Mouse (Mus musculus): Measurements from ENCODE around the gene Zfyve21.

The Zfyve21 gene

GRCm38 (mm10) chr12:111842565-111843433 lies 28.8 kb downstream of the Zfyve21 start:
- DNase-seq (ENCODE audit: low read depth in 1 of 2, low spot score in 2 of 2): no peak

- no peak for DNase-seq (ENCODE audit: low read depth in 1 of 2, low spot score in 2 of 2)
These were observed 29.5 kb downstream of the Zfyve21 start for GRCm38 (mm10) chr12:111843470-111843869.

DNA sequence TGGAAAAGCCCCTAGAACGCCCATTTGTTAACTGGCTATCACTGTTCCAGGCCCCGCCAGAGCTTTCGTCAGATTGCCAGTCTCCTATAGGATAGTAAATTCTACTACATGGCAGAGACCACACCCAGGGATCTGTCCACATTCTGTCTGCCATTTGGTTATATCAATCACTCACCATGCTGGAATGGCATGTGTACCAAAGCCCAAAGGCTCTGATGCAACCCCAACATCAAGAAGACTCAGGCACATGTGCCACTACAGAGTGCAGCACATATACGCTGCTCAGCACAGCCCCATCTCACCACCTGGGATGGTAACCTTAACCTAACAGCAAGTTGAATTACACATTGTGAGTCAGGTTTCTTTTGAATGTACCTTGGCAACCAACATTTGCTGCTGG lies 32.0 kb downstream of the Zfyve21 start:
- no peak for DNase-seq (ENCODE audit: low read depth in 1 of 2, low spot score in 2 of 2)

DNA sequence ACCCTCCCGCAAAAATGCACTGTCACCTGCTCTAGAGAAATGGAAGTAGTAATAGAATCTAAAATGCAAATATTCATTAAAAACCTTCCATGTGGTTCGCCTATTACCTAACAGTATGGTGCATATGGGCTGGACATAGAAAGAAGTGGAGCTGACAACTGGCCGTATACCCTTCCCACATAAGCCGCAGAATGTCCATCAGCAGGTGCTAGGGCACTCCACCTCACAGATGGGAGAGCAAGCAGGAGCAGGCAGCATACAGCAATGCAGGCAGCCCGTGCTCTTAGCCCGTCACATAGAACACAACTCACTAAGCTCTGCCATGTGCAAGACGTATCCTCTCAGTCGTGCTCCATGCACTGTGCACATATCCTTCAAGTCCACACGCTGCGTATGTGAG lies 32.8 kb downstream of the Zfyve21 start:
- no peak for DNase-seq (ENCODE audit: low read depth in 1 of 2, low spot score in 2 of 2)

- no peak for DNase-seq (ENCODE audit: low read depth in 1 of 2, low spot score in 2 of 2)
These were observed 34.4 kb downstream of the Zfyve21 start for GRCm38 (mm10) chr12:111848300-111848798.

- no peak for DNase-seq (ENCODE audit: low read depth in 1 of 2, low spot score in 2 of 2)
These were observed 37.3 kb downstream of the Zfyve21 start for GRCm38 (mm10) chr12:111851235-111851634.

GRCm38 (mm10) chr12:111851745-111852144 lies 37.8 kb downstream of the Zfyve21 start:
- no peak for DNase-seq (ENCODE audit: low read depth in 1 of 2, low spot score in 2 of 2)

- DNase-seq (ENCODE audit: low read depth in 1 of 2, low spot score in 2 of 2): no peak
These were observed 39.1 kb downstream of the Zfyve21 start for GRCm38 (mm10) chr12:111853011-111853436.

GRCm38 (mm10) chr12:111853546-111853945 lies 39.6 kb downstream of the Zfyve21 start:
- DNase-seq (ENCODE audit: low read depth in 1 of 2, low spot score in 2 of 2): no peak

GRCm38 (mm10) chr12:111855448-111855847 lies 41.5 kb downstream of the Zfyve21 start:
- no peak for DNase-seq (ENCODE audit: low read depth in 1 of 2, low spot score in 2 of 2)

DNA sequence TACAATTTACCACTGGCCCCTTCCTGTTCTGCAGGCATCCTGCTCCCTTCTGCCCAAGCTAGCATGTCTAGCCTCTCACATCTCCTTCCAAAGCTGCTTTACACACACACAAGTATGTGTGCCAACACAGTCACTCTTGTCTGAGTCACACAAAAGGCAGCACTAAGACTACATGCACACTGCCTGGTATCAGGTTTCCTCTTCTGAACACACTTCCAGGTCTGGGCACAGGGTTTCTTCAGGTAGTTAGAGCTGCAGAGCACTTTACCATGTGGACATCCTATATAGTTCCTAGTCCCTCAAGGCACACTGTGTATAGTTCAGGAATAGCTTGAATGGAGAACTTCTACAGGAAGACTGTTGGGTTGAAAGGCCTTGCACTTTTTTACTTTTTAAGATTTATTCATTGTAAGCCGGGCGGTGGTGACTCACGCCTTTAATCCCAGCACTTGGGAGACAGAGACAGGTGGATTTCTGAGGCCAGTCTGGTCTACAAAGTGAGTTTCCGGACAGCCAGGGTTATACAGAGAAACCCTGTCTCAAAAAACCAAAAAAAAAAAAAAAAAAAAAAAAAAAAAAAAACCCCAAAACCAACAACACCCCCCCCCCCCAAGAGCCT lies 50.3 kb downstream of the Zfyve21 start:
- DNase-seq (ENCODE audit: low read depth in 1 of 2, low spot score in 2 of 2): no peak

DNA sequence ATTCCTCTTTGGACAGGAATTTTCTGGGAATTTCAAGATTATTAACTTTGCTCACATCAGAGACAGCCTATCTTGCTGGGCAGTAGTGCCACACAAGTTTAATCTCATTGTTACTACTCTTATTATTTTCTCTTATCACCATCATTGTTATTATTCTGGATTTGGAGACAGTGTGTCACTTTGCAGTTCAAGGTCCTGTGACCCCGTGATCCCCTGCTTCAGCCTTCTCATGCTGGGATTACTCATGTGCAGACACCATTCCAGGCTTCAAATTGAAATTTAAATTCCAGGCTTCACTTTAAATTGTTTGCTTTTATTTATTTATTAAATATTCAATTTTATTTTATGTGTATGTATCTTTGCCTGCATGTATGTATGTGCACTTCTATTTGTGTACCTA lies 55.8 kb downstream of the Zfyve21 start:
- no peak for DNase-seq (ENCODE audit: low read depth in 1 of 2, low spot score in 2 of 2)

GRCm38 (mm10) chr12:111870811-111871210 lies 56.8 kb downstream of the Zfyve21 start:
- no peak for DNase-seq (ENCODE audit: low read depth in 1 of 2, low spot score in 2 of 2)

GRCm38 (mm10) chr12:111872079-111872478 lies 58.1 kb downstream of the Zfyve21 start:
- no peak for DNase-seq (ENCODE audit: low read depth in 1 of 2, low spot score in 2 of 2)

DNA sequence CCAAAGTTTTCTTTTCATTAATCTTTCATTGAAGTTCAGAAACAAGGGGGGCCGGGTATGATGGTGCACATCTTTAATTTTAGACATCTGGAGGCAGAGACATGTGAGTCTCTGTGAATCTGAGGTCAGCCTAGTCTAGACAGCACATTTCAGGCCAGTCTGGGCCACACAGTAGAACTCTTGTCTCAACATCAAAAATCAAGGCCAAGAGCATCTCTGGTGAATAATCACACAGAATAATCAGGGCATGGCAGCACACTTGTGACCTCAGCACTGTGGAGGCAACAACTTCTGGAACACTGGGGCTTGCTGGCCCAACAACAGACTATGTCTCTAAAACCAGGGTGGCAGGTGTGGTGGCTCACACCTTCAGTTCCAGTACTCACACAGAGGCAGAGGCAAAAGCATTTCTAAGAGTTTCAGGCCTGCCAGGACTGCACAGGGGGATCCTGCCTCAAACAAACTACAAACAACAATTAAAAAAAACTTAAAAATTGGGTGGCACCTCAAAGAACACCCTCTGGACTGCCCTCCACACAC lies 60.7 kb downstream of the Zfyve21 start:
- no peak for DNase-seq (ENCODE audit: low read depth in 1 of 2, low spot score in 2 of 2)

DNA sequence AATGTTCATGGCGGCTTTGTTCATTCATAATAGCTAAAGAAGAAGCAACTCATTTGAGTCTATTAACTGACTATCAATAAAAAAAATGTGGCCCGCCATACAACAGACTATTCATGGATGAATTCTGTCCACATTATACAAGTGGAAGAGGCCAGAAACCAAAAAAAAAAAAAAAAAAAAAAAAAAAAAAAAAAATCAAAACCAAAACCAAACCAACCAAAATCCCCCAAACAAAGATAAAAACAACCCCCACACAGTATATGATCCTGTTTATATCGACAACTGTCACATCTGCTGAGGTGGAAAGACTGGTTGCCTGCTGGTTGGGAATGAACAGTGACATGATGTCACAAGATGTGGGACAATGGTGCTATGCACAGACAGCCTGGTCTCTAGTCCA lies 61.5 kb downstream of the Zfyve21 start:
- no peak for DNase-seq (ENCODE audit: low read depth in 1 of 2, low spot score in 2 of 2)

DNA sequence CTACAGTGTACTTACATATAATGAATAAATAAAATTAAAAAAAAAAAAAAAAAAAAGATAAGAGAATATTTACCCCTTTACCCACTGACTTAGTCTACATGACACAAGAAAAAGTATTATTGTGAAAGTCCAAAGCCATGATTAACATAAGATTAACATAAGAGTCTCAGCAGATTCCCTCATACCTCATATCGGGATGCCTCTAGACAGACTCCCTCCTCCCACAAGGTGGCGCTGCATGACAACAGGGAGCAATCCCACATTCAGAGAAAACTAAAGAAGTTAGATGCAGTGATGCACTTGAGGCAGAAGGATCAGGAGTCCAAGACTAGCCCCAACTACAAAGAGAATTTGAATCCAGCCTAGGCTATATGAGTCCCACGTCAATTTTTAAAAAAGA lies 64.2 kb downstream of the Zfyve21 start:
- peak; percentile 26 to 47 for DNase-seq (ENCODE audit: low read depth in 1 of 2, low spot score in 2 of 2)
